Mouse (Mus musculus): ENCODE measurements at regions not wholly inside any gene's neighbourhood (a gene's known extent, or its start where the extent isn't known, plus 50 kb on each side); places are given as distances from the start of the nearest gene placed in this dataset.
A peak's percentile ranks its signal among the peaks of the same experiment; 100 is the strongest.
"Not testable (repeated sequence)": the region's sequence is repeated elsewhere in the genome, so short reads cannot be mapped to it uniquely, and the experiment has no call there.

GRCm38 (mm10) chr5:67487965-67488409 lies 59.9 kb upstream of the Bend4 start:
- H3K36me3 ChIP-seq (ENCODE audit: insufficient read depth, low read length) = no peaks in the 10 kb centered on the region
- no peak overlapping the region for H3K4me3 ChIP-seq (ENCODE audit: low read length)
- H3K4me2 ChIP-seq (replicated peaks; ENCODE audit: low read depth, low read length) = no peak overlapping the region
- no peaks in the 10 kb centered on the region for H3K27me3 ChIP-seq (ENCODE audit: insufficient read depth, low read length)
- ATAC-seq (ENCODE audit: low FRiP score, low TSS enrichment) = peak; percentile 71; the same call in 1 of the 2 replicates
- no peak overlapping the region for H3K27ac ChIP-seq (ENCODE audit: low read length)
- H3K4me1 ChIP-seq (ENCODE audit: insufficient read depth, low read length) = 0 out of 2 replicates have a peak, but pooled peaks cover 3% of the 10 kb centered on the region
- H3K9me3 ChIP-seq (ENCODE audit: low read length) = no peaks in the 10 kb centered on the region
- no peak overlapping the region for H3K9ac ChIP-seq (replicated peaks; ENCODE audit: low read length)
- 17% methylated on average over 11 of the region's 11 CpGs for WGBS

DNA sequence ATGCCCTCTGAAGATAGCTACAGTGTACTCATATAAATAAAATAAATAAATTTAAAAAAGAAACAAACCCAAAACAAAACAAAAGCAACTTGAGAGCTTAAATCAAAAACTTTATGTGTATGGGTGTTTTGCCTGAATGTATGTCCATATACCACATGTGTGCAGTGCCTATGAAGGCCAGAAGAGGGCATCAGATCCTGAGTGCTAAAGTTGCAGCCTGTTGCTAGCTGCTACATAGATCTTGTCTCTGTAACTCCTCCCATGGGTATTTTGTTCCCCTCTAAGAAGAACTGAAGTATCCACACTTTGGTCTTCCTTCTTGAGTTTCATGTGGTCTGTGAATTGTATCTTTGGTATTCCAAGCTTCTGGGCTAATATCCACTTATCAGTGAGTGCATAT lies 62.6 kb upstream of the Bend4 start:
- H3K4me3 ChIP-seq (ENCODE audit: low read length); H3K9me3 ChIP-seq (ENCODE audit: low read length); H3K36me3 ChIP-seq (ENCODE audit: insufficient read depth, low read length); ATAC-seq (ENCODE audit: low FRiP score, low TSS enrichment); H3K9ac ChIP-seq (replicated peaks; ENCODE audit: low read length); H3K4me2 ChIP-seq (replicated peaks; ENCODE audit: low read depth, low read length); H3K4me1 ChIP-seq (ENCODE audit: insufficient read depth, low read length); H3K27me3 ChIP-seq (ENCODE audit: insufficient read depth, low read length); H3K27ac ChIP-seq (ENCODE audit: low read length): not testable (repeated sequence)

GRCm38 (mm10) chr5:67492893-67493302 lies 64.8 kb upstream of the Bend4 start:
- no peak overlapping the region for H3K9ac ChIP-seq (replicated peaks; ENCODE audit: low read length)
- no peaks in the 10 kb centered on the region for H3K36me3 ChIP-seq (ENCODE audit: insufficient read depth, low read length)
- no peak overlapping the region for H3K4me3 ChIP-seq (ENCODE audit: low read length)
- no peak overlapping the region for H3K27ac ChIP-seq (ENCODE audit: low read length)
- no peaks in the 10 kb centered on the region for H3K9me3 ChIP-seq (ENCODE audit: low read length)
- no peaks in the 10 kb centered on the region for H3K27me3 ChIP-seq (ENCODE audit: insufficient read depth, low read length)
- no peak overlapping the region for H3K4me2 ChIP-seq (replicated peaks; ENCODE audit: low read depth, low read length)
- 21% methylated on average over 9 of the region's 9 CpGs for WGBS
- ATAC-seq (ENCODE audit: low FRiP score, low TSS enrichment) = peak; percentile 51
- H3K4me1 ChIP-seq (ENCODE audit: insufficient read depth, low read length) = 0 out of 2 replicates have a peak, but pooled peaks cover 4% of the 10 kb centered on the region

DNA sequence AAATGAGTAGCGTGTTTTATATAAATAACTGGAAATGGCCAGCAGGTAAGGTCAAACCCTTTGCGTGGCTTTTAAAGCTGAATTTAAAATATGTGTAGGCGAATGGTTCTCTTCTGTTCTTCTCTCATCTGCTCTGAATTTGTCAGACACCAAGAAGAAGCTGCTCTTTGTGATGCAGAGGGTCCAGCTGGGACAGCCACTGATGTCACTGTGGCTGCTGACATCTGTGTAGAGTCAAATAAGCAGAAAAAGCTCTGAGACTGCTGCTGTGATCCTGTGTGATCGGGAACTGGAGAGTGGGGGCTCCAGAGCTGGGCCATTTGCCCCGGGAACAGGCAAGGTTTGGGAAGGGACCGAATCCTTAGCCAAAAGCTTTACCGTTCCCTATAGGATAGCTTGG lies 68.6 kb upstream of the Bend4 start:
- Histone ChIP-seq H3K36me3 (ENCODE audit: insufficient read depth, low read length) (no peaks in the 10 kb centered on the region), H3K27ac (ENCODE audit: low read length) (no peak overlapping the region), H3K9ac (replicated peaks; ENCODE audit: low read length) (no peak overlapping the region), H3K27me3 (ENCODE audit: insufficient read depth, low read length) (no peaks in the 10 kb centered on the region), H3K4me2 (replicated peaks; ENCODE audit: low read depth, low read length) (no peak overlapping the region), H3K9me3 (ENCODE audit: low read length) (no peaks in the 10 kb centered on the region), H3K4me1 (ENCODE audit: insufficient read depth, low read length) (0 out of 2 replicates have a peak, but pooled peaks cover 4% of the 10 kb centered on the region), H3K4me3 (ENCODE audit: low read length) (no peak overlapping the region)
- 85% methylated on average over 7 of the region's 7 CpGs for WGBS
- ATAC-seq (ENCODE audit: low FRiP score, low TSS enrichment) = no peak

- no peaks in the 10 kb centered on the region for H3K27me3 ChIP-seq (ENCODE audit: insufficient read depth, low read length)
- H3K36me3 ChIP-seq (ENCODE audit: insufficient read depth, low read length) = no peaks in the 10 kb centered on the region
- H3K27ac ChIP-seq (ENCODE audit: low read length) = no peak overlapping the region
- 87% methylated on average over 5 of the region's 5 CpGs for WGBS
- H3K4me1 ChIP-seq (ENCODE audit: insufficient read depth, low read length) = no peaks in the 10 kb centered on the region
- no peak overlapping the region for H3K4me2 ChIP-seq (replicated peaks; ENCODE audit: low read depth, low read length)
- ATAC-seq (ENCODE audit: low FRiP score, low TSS enrichment) = no peak
- no peak overlapping the region for H3K9ac ChIP-seq (replicated peaks; ENCODE audit: low read length)
- H3K4me3 ChIP-seq (ENCODE audit: low read length) = no peak overlapping the region
- no peaks in the 10 kb centered on the region for H3K9me3 ChIP-seq (ENCODE audit: low read length)
Measured at GRCm38 (mm10) chr5:67520251-67520650, 87.4 kb upstream of the Shisa3 start.

DNA sequence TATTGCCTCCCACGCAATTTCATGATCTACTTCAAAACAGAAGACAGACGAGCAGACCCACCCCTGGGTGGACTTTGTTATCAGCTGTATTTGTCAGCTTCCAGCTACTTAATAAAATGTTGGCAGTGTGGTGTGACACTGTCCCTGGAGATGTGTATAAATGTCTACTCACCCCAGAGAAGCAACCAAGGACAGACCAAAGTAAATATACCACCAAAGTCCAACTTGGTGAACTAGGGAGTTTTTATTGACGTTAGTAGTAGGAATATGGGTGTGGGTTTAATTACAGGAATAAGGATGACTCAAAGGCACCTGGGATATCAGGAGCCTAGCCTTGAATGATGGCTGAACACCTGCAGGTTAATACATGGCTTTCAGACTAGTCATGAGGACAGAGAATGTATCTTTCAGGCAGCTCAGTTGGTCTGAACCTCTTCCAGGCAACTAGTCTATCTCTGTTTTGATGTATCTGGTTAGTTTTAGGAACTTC lies 86.2 kb upstream of the Shisa3 start:
- no peaks in the 10 kb centered on the region for H3K4me1 ChIP-seq (ENCODE audit: insufficient read depth, low read length)
- H3K27me3 ChIP-seq (ENCODE audit: insufficient read depth, low read length) = no peaks in the 10 kb centered on the region
- 78% methylated on average over 3 of the region's 3 CpGs for WGBS
- no peak for ATAC-seq (ENCODE audit: low FRiP score, low TSS enrichment)
- no peak overlapping the region for H3K9ac ChIP-seq (replicated peaks; ENCODE audit: low read length)
- no peak overlapping the region for H3K4me3 ChIP-seq (ENCODE audit: low read length)
- H3K9me3 ChIP-seq (ENCODE audit: low read length) = no peaks in the 10 kb centered on the region
- H3K27ac ChIP-seq (ENCODE audit: low read length) = no peak overlapping the region
- H3K36me3 ChIP-seq (ENCODE audit: insufficient read depth, low read length) = no peaks in the 10 kb centered on the region
- H3K4me2 ChIP-seq (replicated peaks; ENCODE audit: low read depth, low read length) = no peak overlapping the region

- H3K4me3 ChIP-seq (ENCODE audit: low read length) = no peak overlapping the region
- no peaks in the 10 kb centered on the region for H3K9me3 ChIP-seq (ENCODE audit: low read length)
- no peaks in the 10 kb centered on the region for H3K27me3 ChIP-seq (ENCODE audit: insufficient read depth, low read length)
- H3K4me1 ChIP-seq (ENCODE audit: insufficient read depth, low read length) = peaks cover 16% of the 10 kb centered on the region
- H3K27ac ChIP-seq (ENCODE audit: low read length) = no peak overlapping the region
- ATAC-seq (ENCODE audit: low FRiP score, low TSS enrichment) = no peak
- WGBS = 52% methylated on average over 5 of the region's 5 CpGs
- no peak overlapping the region for H3K4me2 ChIP-seq (replicated peaks; ENCODE audit: low read depth, low read length)
- H3K36me3 ChIP-seq (ENCODE audit: insufficient read depth, low read length) = no peaks in the 10 kb centered on the region
- H3K9ac ChIP-seq (replicated peaks; ENCODE audit: low read length) = no peak overlapping the region
Measured at GRCm38 (mm10) chr5:67530149-67530548, 77.5 kb upstream of the Shisa3 start.

DNA sequence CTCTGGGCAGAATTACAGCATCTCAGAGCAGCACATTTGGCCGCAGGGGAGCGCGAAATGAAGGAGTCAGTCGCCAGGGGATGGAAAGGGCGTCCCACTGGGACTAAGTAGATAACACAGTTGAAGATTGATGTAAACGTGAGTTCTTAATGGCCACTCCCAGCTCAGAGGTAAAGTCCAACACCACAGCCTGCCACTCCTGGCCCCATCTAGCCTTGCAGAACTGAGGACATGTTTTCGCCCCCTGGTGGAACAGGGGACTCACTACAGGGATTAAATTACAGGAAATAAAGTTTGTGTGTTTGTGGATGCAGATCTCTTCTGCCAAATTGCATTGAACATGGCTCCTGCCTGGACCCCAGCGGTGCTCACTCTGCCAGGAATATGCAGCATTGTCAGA lies 76.7 kb upstream of the Shisa3 start:
- WGBS = 37% methylated on average over 8 of the region's 8 CpGs
- ATAC-seq (ENCODE audit: low FRiP score, low TSS enrichment) = no peak

DNA sequence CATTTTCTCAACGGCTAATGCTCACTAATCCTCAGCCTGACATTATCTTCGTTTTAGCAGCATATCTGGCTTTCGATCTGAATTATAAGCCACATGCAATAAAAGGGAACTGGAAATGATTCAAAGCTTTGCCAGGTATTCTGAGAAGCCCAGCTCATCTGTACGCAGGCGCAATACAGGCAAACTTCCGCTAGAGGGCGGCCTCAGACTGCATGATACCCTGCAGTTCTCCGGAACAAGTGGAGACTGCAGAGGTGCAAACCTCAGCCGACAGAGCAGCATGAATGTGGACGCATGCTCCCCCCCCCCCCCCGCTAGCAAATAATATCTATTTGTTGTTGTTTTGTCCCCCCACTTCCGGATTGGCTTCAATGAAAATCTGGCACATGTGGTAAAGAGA lies 75.3 kb upstream of the Shisa3 start:
- 1% methylated on average over 11 of the region's 12 CpGs for WGBS
- no peaks in the 10 kb centered on the region for H3K27me3 ChIP-seq (ENCODE audit: insufficient read depth, low read length)
- H3K4me1 ChIP-seq (ENCODE audit: insufficient read depth, low read length) = peaks cover 16% of the 10 kb centered on the region
- peak overlapping the region; percentile 49 for H3K4me2 ChIP-seq (replicated peaks; ENCODE audit: low read depth, low read length)
- H3K9ac ChIP-seq (replicated peaks; ENCODE audit: low read length) = 0 out of 2 replicates have a peak overlapping the region, but pooled peaks have one; percentile 37
- ATAC-seq (ENCODE audit: low FRiP score, low TSS enrichment) = peak; percentile 76
- peak overlapping the region; percentile 17 for H3K27ac ChIP-seq (ENCODE audit: low read length)
- H3K9me3 ChIP-seq (ENCODE audit: low read length) = no peaks in the 10 kb centered on the region
- no peaks in the 10 kb centered on the region for H3K36me3 ChIP-seq (ENCODE audit: insufficient read depth, low read length)
- peak overlapping the region; percentile 21 for H3K4me3 ChIP-seq (ENCODE audit: low read length)

More for the DNA sequence above, 76.7 kb upstream of the Shisa3 start:
- peaks cover 16% of the 10 kb centered on the region for H3K4me1 ChIP-seq (ENCODE audit: insufficient read depth, low read length)
- no peaks in the 10 kb centered on the region for H3K9me3 ChIP-seq (ENCODE audit: low read length)
- H3K9ac ChIP-seq (replicated peaks; ENCODE audit: low read length) = no peak overlapping the region
- no peak overlapping the region for H3K4me2 ChIP-seq (replicated peaks; ENCODE audit: low read depth, low read length)
- no peak overlapping the region for H3K4me3 ChIP-seq (ENCODE audit: low read length)
- no peak overlapping the region for H3K27ac ChIP-seq (ENCODE audit: low read length)
- no peaks in the 10 kb centered on the region for H3K27me3 ChIP-seq (ENCODE audit: insufficient read depth, low read length)
- no peaks in the 10 kb centered on the region for H3K36me3 ChIP-seq (ENCODE audit: insufficient read depth, low read length)

DNA sequence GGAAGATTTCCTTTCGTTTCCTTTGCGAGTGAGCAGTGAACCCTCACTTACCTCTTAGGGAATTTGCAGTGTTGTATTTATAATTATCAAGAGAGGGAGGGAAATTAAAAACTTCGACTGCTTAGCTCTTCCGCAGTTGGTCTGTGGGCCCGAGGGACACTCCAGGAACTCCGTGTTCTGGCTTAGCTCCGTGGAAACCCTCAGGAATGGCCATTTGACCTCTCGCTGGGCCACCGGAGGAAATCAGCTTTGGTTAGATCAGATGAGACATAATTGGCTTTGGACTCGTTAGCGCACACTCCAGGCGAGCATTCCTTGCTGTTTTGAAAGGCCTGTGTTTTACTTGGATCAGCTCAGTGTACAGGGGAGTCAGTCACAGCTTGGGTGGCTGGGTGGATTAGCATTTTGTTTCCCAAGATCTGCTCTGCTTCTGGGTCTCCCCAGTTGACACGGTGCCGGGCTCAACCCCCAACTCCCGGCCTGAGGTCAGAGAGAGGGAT lies 74.9 kb upstream of the Shisa3 start:
- ATAC-seq (ENCODE audit: low FRiP score, low TSS enrichment) = peak; percentile 59
- H3K4me3 ChIP-seq (ENCODE audit: low read length) = peak overlapping the region; percentile 21

More for the DNA sequence above, 74.9 kb upstream of the Shisa3 start:
- Histone ChIP-seq H3K4me1 (ENCODE audit: insufficient read depth, low read length) (peaks cover 16% of the 10 kb centered on the region), H3K36me3 (ENCODE audit: insufficient read depth, low read length) (no peaks in the 10 kb centered on the region), H3K4me2 (replicated peaks; ENCODE audit: low read depth, low read length) (peak overlapping the region; percentile 49), H3K27ac (ENCODE audit: low read length) (peak overlapping the region; percentile 17), H3K9ac (replicated peaks; ENCODE audit: low read length) (peak overlapping the region; percentile 37; the same call in 1 of the 2 replicates), H3K27me3 (ENCODE audit: insufficient read depth, low read length) (no peaks in the 10 kb centered on the region), H3K9me3 (ENCODE audit: low read length) (no peaks in the 10 kb centered on the region)
- 19% methylated on average over 15 of the region's 15 CpGs for WGBS
